ENCODE assay signal across 9 mouse cellular contexts in genomic region chr8:124098953-124099622, GRCm38 (mm10).
DNase-seq lines count a peak whose midpoint lies in the region; ATAC-seq lines count a peak whose summit lies in the region.
"Had no signal": no experiment of that assay in that cellular context is flagged by ENCODE, and none has a peak within 500 bp of the region (broad histone marks: within the 10 kb centered on the region; RNA-seq: fewer than 3 reads in every experiment).

No protein-coding gene starts in this region.

- H3K27me3 ChIP-seq in heart, embryonic 13.5 days (replicated peaks): peaks cover 28% of the 10 kb centered on the region
- H3K27me3 ChIP-seq in forebrain, embryonic 16.5 days (replicated peaks; ENCODE audit: control insufficient read depth, insufficient read depth, low read length): no peaks in the 10 kb centered on the region
- no peaks in the 10 kb centered on the region for H3K27me3 ChIP-seq in midbrain, embryonic 13.5 days

- no peak overlapping the region for H3K4me3 ChIP-seq in heart, embryonic 13.5 days
- H3K4me3 ChIP-seq in forebrain, embryonic 16.5 days (replicated peaks; ENCODE audit: low read length): no peak overlapping the region
- H3K4me3 ChIP-seq in midbrain, embryonic 13.5 days (replicated peaks): no peak overlapping the region

- H3K9me3 ChIP-seq in heart, embryonic 13.5 days: no peaks in the 10 kb centered on the region
- H3K9me3 ChIP-seq in forebrain, embryonic 16.5 days (ENCODE audit: control insufficient read depth, low read length): no peaks in the 10 kb centered on the region
- no peaks in the 10 kb centered on the region for H3K9me3 ChIP-seq in midbrain, embryonic 13.5 days

- no peak overlapping the region for H3K27ac ChIP-seq in heart, embryonic 13.5 days (replicated peaks)
- no peak overlapping the region for H3K27ac ChIP-seq in forebrain, embryonic 16.5 days (ENCODE audit: low read length)
- H3K27ac ChIP-seq in midbrain, embryonic 13.5 days: peak overlapping the region; percentile 67

- 0 out of 2 replicates have a peak overlapping the region, but pooled peaks have one; percentile 28 for H3K9ac ChIP-seq in heart, embryonic 13.5 days
- H3K9ac ChIP-seq in forebrain, embryonic 16.5 days (replicated peaks; ENCODE audit: low read depth, low read length): 0 out of 2 replicates have a peak overlapping the region, but pooled peaks have one; percentile 10
- H3K9ac ChIP-seq in midbrain, embryonic 13.5 days (replicated peaks): peak overlapping the region; percentile 28; the same call in 1 of the 2 replicates

- no peak overlapping the region for H3K4me2 ChIP-seq in heart, embryonic 13.5 days
- no peak overlapping the region for H3K4me2 ChIP-seq in forebrain, embryonic 16.5 days (ENCODE audit: low read length)
- peak overlapping the region; percentile 15 for H3K4me2 ChIP-seq in midbrain, embryonic 13.5 days (replicated peaks)

- intact Hi-C loops in heart, postnatal 36 days (cut with DNase I): no loop called here

- peaks cover 11% of the 10 kb centered on the region for H3K4me1 ChIP-seq in heart, embryonic 13.5 days
- H3K4me1 ChIP-seq in forebrain, embryonic 16.5 days (replicated peaks; ENCODE audit: control insufficient read depth, insufficient read depth, low read length): peaks cover 8% of the 10 kb centered on the region
- H3K4me1 ChIP-seq in midbrain, embryonic 13.5 days (replicated peaks): peaks cover 14% of the 10 kb centered on the region

- DNase-seq in heart, postnatal 36 days: no peak
- DNase-seq in R1 (ENCODE audit: low read depth, low spot score): peak; percentile 74
- DNase-seq in gastrocnemius, postnatal 10 days: no peak
- no peak for DNase-seq in kidney, postnatal 14 days
- DNase-seq in natural killer cell, adult 2 months (ENCODE audit: low spot score in 2 of 2): no peak
- DNase-seq: cerebellum, adult 18-20 months had no signal

- no peaks in the 10 kb centered on the region for H3K36me3 ChIP-seq in heart, embryonic 13.5 days
- H3K36me3 ChIP-seq in forebrain, embryonic 16.5 days (ENCODE audit: control insufficient read depth, insufficient read depth): no peaks in the 10 kb centered on the region
- no peaks in the 10 kb centered on the region for H3K36me3 ChIP-seq in midbrain, embryonic 13.5 days

- 27% methylated on average over 11 of the region's 11 CpGs for WGBS in heart, embryonic 13.5 days
- WGBS in forebrain, embryonic 16.5 days: 8% methylated on average over 11 of the region's 11 CpGs
- 10% methylated on average over 11 of the region's 11 CpGs for WGBS in midbrain, embryonic 13.5 days

- no peak; the same call in 1 of the 2 replicates for ATAC-seq in heart, embryonic 13.5 days (ENCODE audit: extremely low read depth, insufficient number of reproducible peaks, low FRiP score, low TSS enrichment)
- peak; percentile 77 for ATAC-seq in forebrain, embryonic 16.5 days
- ATAC-seq in midbrain, embryonic 13.5 days: peak; percentile 92
